Mouse (Mus musculus) ZHBTc4 (cell line): Measurements from ENCODE around the gene Eefsec.

ENCODE experiments used
- DNase-seq: peaks from one replicate; pipeline ENCODE4 v3.0.0-alpha.2; 2011; ENCODE audit warnings: low read depth, low spot score

Eefsec gene

DNA sequence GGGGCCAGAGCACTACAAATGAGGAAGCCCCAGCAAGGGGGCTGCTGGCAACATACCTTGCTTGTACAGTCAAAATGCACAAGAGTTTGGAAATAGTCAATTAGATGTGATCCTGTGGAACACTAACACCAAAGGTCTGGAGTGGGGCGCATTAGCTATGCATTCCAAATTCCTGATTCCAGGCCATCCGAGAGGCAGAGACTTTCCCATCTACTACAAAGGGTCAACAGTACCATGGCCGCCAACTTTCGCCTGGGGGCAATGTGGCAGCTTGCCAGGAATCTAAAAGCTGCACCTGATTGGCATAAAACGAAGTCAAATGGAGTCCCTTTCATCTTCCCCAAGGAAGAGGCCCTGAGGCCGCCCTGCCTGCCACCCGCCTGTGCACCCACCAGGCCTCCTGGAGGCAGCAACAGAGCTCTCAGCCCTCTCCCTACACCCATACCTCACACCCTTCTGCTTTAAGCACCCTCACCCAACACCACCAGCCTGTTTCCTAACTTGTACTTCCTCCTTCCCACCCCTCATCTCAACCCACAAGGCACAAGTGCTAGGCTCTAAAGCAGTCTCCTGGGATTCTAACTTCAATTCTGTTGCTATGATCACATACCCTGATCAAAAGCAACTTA, 30.1 kb downstream of the Eefsec start:
- peak; percentile 78 for DNase-seq

DNA sequence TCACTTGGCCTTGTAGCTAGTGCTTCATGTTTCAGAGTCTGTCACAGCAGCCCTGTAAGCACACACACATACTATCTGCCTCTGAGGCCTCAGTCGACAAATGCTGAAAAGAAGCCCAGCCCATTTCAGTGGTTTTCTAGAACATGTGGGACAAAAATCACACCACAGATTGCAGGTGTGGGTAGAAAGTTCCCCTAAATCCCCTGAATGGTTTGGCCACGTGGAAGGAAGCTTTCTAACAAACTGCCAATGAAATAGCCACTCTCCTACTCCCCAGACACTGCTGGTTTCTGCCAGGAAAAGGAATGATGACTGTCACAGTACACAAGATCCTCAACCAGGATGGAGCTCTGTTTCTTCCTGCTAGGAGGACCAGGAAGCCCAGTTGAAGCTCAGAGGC, 33.7 kb downstream of the Eefsec start:
- DNase-seq = no peak

GRCm38 (mm10) chr6:88409492-88409891, 36.8 kb downstream of the Eefsec start:
- no peak for DNase-seq

DNA sequence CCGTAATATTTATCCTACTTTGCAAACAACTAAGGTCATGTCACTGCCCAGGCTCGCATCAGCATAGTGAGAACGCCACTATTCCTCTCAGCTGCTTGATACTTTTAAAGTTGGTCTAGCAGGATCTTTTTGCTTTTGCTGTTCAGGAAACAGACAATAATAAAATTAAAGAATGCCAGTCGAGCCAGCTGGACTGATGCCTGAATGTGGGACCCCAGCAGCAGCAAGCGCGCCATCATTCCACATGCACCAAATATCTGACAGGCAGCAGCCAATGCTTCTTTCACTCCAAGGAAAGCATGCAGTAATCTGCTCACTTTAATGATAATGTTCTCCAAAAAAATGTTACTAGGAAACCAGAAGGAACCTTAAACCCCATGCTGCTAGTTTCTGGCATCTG, 45.9 kb downstream of the Eefsec start:
- DNase-seq = no peak

GRCm38 (mm10) chr6:88397985-88398384, 48.4 kb downstream of the Eefsec start:
- DNase-seq = peak; percentile 43

DNA sequence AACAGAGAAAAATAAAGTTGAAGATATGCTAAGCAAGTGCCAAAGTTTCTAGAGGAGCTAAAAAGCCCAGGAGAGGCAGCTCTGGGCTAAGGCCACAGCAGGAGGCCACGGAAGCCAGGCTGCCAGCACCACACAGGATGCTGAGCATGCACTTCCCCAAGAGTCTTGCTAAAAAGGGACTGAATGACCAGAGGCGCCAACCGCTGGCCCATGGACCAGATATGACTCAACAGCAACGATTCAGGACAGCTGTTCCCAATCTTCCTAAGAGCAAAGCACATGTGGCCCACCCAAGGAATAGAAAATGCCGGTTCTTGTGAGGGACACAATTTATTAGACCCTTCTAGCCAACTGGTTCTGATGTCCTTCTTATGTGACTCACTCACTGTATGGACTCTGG, 57.4 kb downstream of the Eefsec start:
- DNase-seq = no peak

GRCm38 (mm10) chr6:88387836-88388724, 58.3 kb downstream of the Eefsec start:
- DNase-seq = no peak

GRCm38 (mm10) chr6:88384420-88385053, 61.8 kb downstream of the Eefsec start:
- DNase-seq = no peak

- no peak for DNase-seq
Observed at GRCm38 (mm10) chr6:88383734-88384133, 62.6 kb downstream of the Eefsec start.

- DNase-seq = no peak
Observed at GRCm38 (mm10) chr6:88379756-88380155, 66.6 kb downstream of the Eefsec start.

DNA sequence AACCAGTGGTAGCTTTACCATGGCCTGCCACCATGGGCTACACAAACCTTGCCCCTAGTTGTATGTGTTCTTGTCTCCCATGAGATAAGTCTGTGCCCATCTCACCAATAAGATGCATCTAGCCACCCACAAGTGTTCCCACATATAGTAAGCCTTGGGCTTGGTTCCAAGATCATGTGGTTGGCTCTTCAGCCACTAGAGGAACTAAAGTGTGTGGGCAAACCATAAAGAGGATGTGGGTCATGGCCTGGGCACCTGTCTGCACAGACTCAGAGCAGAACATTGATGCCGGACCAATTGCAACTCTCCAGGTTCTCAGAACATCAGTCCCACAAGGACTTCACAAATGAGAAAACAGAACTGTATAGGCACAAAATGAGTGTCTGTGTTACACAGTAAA, 67.5 kb downstream of the Eefsec start:
- no peak for DNase-seq

- DNase-seq = no peak
Observed at GRCm38 (mm10) chr6:88374247-88374646, 72.1 kb downstream of the Eefsec start.

DNA sequence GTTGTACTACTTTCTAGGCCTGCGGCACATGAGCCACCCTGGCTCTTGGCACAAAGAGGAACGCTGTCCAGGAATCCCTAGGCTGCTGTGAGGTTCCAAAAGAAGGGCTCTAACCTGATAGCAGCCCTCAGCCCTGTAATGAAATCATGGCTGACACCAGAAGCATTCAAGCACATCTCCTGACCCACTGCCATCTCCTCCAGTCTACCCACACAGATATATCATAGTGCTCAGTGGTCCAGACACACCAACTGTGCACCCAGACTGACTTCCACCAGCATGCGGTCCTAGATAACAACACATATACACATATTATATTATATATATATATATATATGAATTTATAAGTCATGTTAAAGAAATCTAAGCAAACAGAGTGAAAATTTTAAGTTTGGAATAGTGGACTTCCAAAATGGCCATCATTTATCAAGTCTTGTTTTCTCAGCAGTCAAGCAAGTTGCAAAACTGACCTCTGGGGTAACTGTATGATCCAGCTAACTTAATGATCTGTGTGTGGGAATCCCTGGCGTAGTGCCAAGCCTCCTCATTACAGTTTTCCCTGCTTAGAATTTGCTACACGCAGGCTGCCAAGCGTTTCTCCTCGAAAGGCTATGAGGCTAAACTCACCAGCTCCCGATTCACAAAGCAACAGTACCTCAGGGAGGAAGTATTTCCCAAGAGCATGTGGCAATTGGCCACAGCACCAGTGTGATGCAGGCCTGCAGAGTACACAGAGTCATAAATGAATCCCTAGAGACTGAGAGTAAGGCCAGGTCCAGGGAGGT, 76.3 kb downstream of the Eefsec start:
- no peak for DNase-seq

GRCm38 (mm10) chr6:88363475-88364012, 82.8 kb downstream of the Eefsec start:
- DNase-seq = no peak

GRCm38 (mm10) chr6:88361096-88361495, 85.2 kb downstream of the Eefsec start:
- DNase-seq = no peak

DNA sequence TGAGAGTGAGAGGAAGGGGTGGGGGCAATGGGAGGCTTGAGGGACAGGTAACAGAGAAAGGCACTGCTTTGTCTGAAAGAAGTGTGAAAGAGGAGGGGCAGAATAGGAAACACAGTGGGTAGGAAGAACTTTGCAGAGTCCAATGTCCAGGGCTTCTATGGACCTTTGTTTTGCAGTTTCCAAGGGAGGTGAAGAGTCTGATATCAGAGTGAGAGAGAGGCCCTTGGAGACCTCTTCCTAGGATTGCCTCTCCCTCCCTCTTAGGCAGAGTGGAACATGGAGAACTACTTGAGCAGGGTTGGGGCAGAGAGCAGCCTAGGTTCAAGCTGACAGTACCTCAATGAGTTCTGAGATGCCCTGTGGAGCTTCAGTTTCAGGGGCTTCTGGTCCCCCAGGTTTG, 88.1 kb downstream of the Eefsec start:
- DNase-seq = no peak

- no peak for DNase-seq
Observed at GRCm38 (mm10) chr6:88355866-88356265, 90.5 kb downstream of the Eefsec start.

DNA sequence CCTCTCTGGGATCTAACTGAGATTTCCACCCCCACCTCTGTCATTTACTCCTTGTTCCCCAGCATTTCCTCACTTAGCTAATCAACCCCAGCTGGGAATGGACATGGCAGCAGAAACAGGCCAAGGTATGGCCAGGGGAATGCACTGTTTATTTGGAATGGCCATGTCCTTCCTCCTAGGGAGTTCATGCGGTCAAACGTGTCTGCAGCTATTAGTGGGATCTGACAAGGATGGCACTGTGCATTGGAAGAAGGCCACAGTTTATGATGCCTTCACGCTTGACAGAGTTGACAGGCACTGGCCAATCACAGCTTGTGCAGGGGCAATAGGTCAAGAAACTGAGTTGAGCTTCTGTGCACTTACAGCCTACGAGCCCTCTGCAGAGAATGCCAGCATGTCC, 93.8 kb downstream of the Eefsec start:
- DNase-seq = no peak

DNA sequence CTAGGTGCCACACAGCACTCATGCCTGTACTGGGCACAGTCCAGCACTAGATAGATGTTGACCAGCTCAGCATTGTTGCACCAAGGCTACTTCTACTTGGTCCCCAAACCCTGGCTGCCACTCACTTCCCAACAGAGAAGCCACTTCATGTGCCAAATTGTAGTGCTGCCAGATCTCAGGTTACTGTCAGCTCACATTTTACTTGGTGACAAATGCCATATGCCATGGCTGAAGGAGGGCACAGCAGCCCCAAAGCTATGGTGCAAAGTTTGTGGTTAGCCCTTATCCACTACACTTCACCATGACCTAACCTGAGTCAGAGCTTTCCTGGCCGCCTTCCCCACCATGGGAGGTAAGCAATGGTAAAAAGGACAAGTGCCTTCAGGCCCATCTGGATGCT, 99.6 kb downstream of the Eefsec start:
- no peak for DNase-seq

- DNase-seq = peak; percentile 52
Observed at GRCm38 (mm10) chr6:88345311-88345710, 101.0 kb downstream of the Eefsec start.
